Mouse (Mus musculus) myocyte (in vitro differentiated cells): ENCODE results near the gene Rsad1. TPM values are rescaled to one million over a fixed set of nuclear protein-coding genes. Genes with fewer than 3 reads are reported as not detected.

Source experiments
- H3K27me3 ChIP-seq: one replicate; pipeline ENCODE4 v1.6.1; 2011; ENCODE audit not compliant: control insufficient read depth, insufficient read depth, insufficient read length
- H3K36me3 ChIP-seq: one replicate; pipeline ENCODE4 v1.6.1; 2011; ENCODE audit not compliant: control insufficient read depth, insufficient read depth
- H3K4me2 ChIP-seq: one replicate; pipeline ENCODE4 v1.6.1; 2011; ENCODE audit warnings: low read depth, control low read depth
- H3K4me3 ChIP-seq: one replicate; pipeline ENCODE4 v1.5.1; 2011; ENCODE audit warnings: mild to moderate bottlenecking, control low read depth, moderate library complexity
- H3K79me2 ChIP-seq: one replicate; pipeline ENCODE4 v1.6.1; 2011; ENCODE audit not compliant: control insufficient read depth, insufficient read depth
- H3ac ChIP-seq: one replicate; pipeline ENCODE4 v1.6.1; 2011; ENCODE audit not compliant: control insufficient read depth, insufficient read length
- CEBPB ChIP-seq: IDR thresholded peaks from 2 replicates; pipeline ENCODE4 v1.6.1; 2011; ENCODE audit warnings: mild to moderate bottlenecking, moderate library complexity; ENCODE audit not compliant: poor library complexity, insufficient read depth, severe bottlenecking
- E2F4 ChIP-seq: IDR thresholded peaks from one replicate; pipeline ENCODE4 v1.6.1; 2011; ENCODE audit warnings: mild to moderate bottlenecking, control low read depth, moderate library complexity; ENCODE audit not compliant: insufficient read depth
- MAX ChIP-seq: IDR thresholded peaks from one replicate; pipeline ENCODE4 v1.6.1; 2011; ENCODE audit warnings: low read depth, mild to moderate bottlenecking, control low read depth
- MYOD1 ChIP-seq, 3 experiments: IDR thresholded peaks; one replicate each; pipeline ENCODE4 v1.6.1; 2011; ENCODE audit warnings: control low read depth in 2 of 3, low read depth in 2 of 3, mild to moderate bottlenecking in 2 of 3, moderate library complexity in 1 of 3; ENCODE audit not compliant: insufficient read length in 2 of 3, control insufficient read depth in 1 of 3
- MYOG ChIP-seq, 3 experiments: IDR thresholded peaks; one replicate each; pipeline ENCODE4 v1.6.1; 2011; ENCODE audit warnings: control low read depth in 2 of 3, low read depth in 2 of 3, mild to moderate bottlenecking in 2 of 3; ENCODE audit not compliant: insufficient read length in 2 of 3, control insufficient read depth in 1 of 3, insufficient read depth in 1 of 3
- POLR2A ChIP-seq: IDR thresholded peaks from one replicate; pipeline ENCODE4 v1.6.1; 2011; ENCODE audit warnings: low read depth, mild to moderate bottlenecking, control low read depth, moderate library complexity; ENCODE audit not compliant: insufficient read length
- POLR2AphosphoS2 ChIP-seq: IDR thresholded peaks from one replicate; pipeline ENCODE4 v1.6.1; 2011; ENCODE audit warnings: low read depth, control low read depth; ENCODE audit not compliant: insufficient read length
- REST ChIP-seq: IDR thresholded peaks from one replicate; pipeline ENCODE4 v1.6.1; 2011; ENCODE audit warnings: mild to moderate bottlenecking, control low read depth, moderate library complexity; ENCODE audit not compliant: insufficient read depth, insufficient read length
- SRF ChIP-seq: IDR thresholded peaks from one replicate; pipeline ENCODE4 v1.6.1; 2011; ENCODE audit warnings: low read depth; ENCODE audit not compliant: control insufficient read depth, insufficient read length
- TCF12 ChIP-seq: IDR thresholded peaks from one replicate; pipeline ENCODE4 v1.6.1; 2011; ENCODE audit warnings: mild to moderate bottlenecking, control low read depth; ENCODE audit not compliant: poor library complexity, insufficient read depth, severe bottlenecking
- TCF3 ChIP-seq: IDR thresholded peaks from one replicate; pipeline ENCODE4 v1.6.1; 2011; ENCODE audit warnings: low read depth, control low read depth; ENCODE audit not compliant: insufficient read length
- USF1 ChIP-seq: IDR thresholded peaks from one replicate; pipeline ENCODE4 v1.6.1; 2011; ENCODE audit warnings: low read depth, mild to moderate bottlenecking, control low read depth, moderate library complexity
- polyA plus RNA-seq: library from polyadenylated mRNA; unstranded; fragments of >200 nt; fragmentation: generic; extraction: Trizol; gene quantifications from one replicate; pipeline ENCODE4 v1.2.1, GENCODE M21; 2012; ENCODE audit warnings: missing spikeins

Rsad1 gene
- polyA plus RNA-seq, 1 experiment = 3.7 TPM

- Histone ChIP-seq H3K4me2 (no peak overlapping the region), H3K36me3 (no peaks in the 10 kb centered on the region), H3ac (no peak overlapping the region), H3K79me2 (no peaks in the 10 kb centered on the region), H3K4me3 (no peak overlapping the region), H3K27me3 (peaks cover 13% of the 10 kb centered on the region)
- no peak for TF ChIP-seq REST
- no peak for TF ChIP-seq USF1
- TF ChIP-seq TCF12 = no peak
- TF ChIP-seq MAX = no peak
- no peak for TF ChIP-seq TCF3
- no peak for TF ChIP-seq MYOG (IDR thresholded peaks at IDR 0.05; ENCODE audit: control insufficient read depth in 1 of 3, insufficient read depth in 1 of 3, insufficient read length in 2 of 3, low read depth in 2 of 3)
- TF ChIP-seq SRF = no peak
- no peak for TF ChIP-seq POLR2A
- no peak for TF ChIP-seq MYOD1 (IDR thresholded peaks at IDR 0.05; ENCODE audit: control insufficient read depth in 1 of 3, insufficient read length in 2 of 3, low read depth in 2 of 3)
- TF ChIP-seq CEBPB = no peak
Observed at GRCm38 (mm10) chr11:94513452-94513851, 35.6 kb downstream of the Rsad1 start.

DNA sequence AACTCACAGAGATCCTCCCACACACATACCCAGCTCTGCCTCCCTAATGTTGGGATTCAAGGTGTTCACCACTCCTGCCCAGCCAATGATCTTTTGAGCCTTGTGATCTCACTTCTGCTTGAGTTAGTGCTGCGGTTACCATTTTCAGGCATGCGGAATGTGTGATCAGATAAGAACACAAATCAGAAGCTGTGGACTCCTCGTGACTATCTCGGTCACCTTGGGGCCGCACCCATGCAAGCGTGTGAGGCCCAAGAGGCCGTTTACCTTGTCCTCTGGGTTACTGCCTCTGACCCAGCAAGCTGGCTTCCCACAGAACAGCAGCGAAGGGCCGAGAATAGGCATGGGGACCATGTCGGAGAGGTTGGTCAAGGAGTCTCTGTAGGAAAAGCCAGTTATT, 40.1 kb downstream of the Rsad1 start:
- H3K79me2 ChIP-seq = no peaks in the 10 kb centered on the region
- TF ChIP-seq POLR2A = no peak
- TF ChIP-seq MYOG (IDR thresholded peaks at IDR 0.05; ENCODE audit: control insufficient read depth in 1 of 3, insufficient read depth in 1 of 3, insufficient read length in 2 of 3, low read depth in 2 of 3) = no peak
- TF ChIP-seq MYOD1 (IDR thresholded peaks at IDR 0.05; ENCODE audit: control insufficient read depth in 1 of 3, insufficient read length in 2 of 3, low read depth in 2 of 3) = no peak
- TF ChIP-seq TCF12 = no peak
- no peak for TF ChIP-seq REST
- no peak for TF ChIP-seq MAX
- TF ChIP-seq E2F4 = no peak
- no peak for TF ChIP-seq SRF
- TF ChIP-seq POLR2AphosphoS2 = no peak
- TF ChIP-seq USF1 = no peak
- no peak for TF ChIP-seq CEBPB
- TF ChIP-seq TCF3 = no peak
- H3K36me3 ChIP-seq = no peaks in the 10 kb centered on the region

GRCm38 (mm10) chr11:94501482-94501881, 47.6 kb downstream of the Rsad1 start:
- peaks cover 16% of the 10 kb centered on the region for H3K27me3 ChIP-seq
- TF ChIP-seq TCF3 (no peak), TCF12 (no peak), MYOD1 (IDR thresholded peaks at IDR 0.05; ENCODE audit: control insufficient read depth in 1 of 3, insufficient read length in 2 of 3, low read depth in 2 of 3) (no peak), USF1 (no peak), MYOG (IDR thresholded peaks at IDR 0.05; ENCODE audit: control insufficient read depth in 1 of 3, insufficient read depth in 1 of 3, insufficient read length in 2 of 3, low read depth in 2 of 3) (no peak), POLR2A (no peak), CEBPB (no peak), SRF (no peak), POLR2AphosphoS2 (no peak), E2F4 (no peak), REST (no peak), MAX (no peak)
- no peak overlapping the region for H3K4me2 ChIP-seq

More for the DNA sequence above, 40.1 kb downstream of the Rsad1 start:
- H3ac ChIP-seq = no peak overlapping the region
- peaks cover 34% of the 10 kb centered on the region for H3K27me3 ChIP-seq
- no peak overlapping the region for H3K4me3 ChIP-seq
- no peak overlapping the region for H3K4me2 ChIP-seq

GRCm38 (mm10) chr11:94500362-94500761, 48.7 kb downstream of the Rsad1 start:
- TF ChIP-seq CEBPB (no peak), POLR2A (no peak), TCF3 (no peak), USF1 (no peak), MYOG (IDR thresholded peaks at IDR 0.05; ENCODE audit: control insufficient read depth in 1 of 3, insufficient read depth in 1 of 3, insufficient read length in 2 of 3, low read depth in 2 of 3) (no peak), SRF (no peak), MAX (no peak), TCF12 (no peak)
- Histone ChIP-seq H3K27me3 (peaks cover 6% of the 10 kb centered on the region), H3K4me3 (no peak overlapping the region), H3K79me2 (no peaks in the 10 kb centered on the region), H3K36me3 (no peaks in the 10 kb centered on the region), H3ac (no peak overlapping the region), H3K4me2 (no peak overlapping the region)

More at GRCm38 (mm10) chr11:94501482-94501881, 47.6 kb downstream of the Rsad1 start:
- no peak overlapping the region for H3K4me3 ChIP-seq
- no peaks in the 10 kb centered on the region for H3K79me2 ChIP-seq
- no peaks in the 10 kb centered on the region for H3K36me3 ChIP-seq
- no peak overlapping the region for H3ac ChIP-seq

GRCm38 (mm10) chr11:94499661-94500152, 49.3 kb downstream of the Rsad1 start, which contains the start of gene Epn3:
TSS of gene Epn3 (minus strand) at chr11:94499974.
- Histone ChIP-seq H3K4me2 (no peak within 1 kb of the TSS), H3K36me3 (no peaks in the 10 kb centered on the region), H3K27me3 (peaks cover 5% of the 10 kb centered on the region), H3ac (no peak within 1 kb of the TSS), H3K4me3 (no peak within 1 kb of the TSS), H3K79me2 (no peaks in the 10 kb centered on the region)
- TF ChIP-seq POLR2A (no peak), REST (no peak), E2F4 (no peak), TCF3 (no peak), POLR2AphosphoS2 (no peak), USF1 (no peak), MYOD1 (IDR thresholded peaks at IDR 0.05; ENCODE audit: control insufficient read depth in 1 of 3, insufficient read length in 2 of 3, low read depth in 2 of 3) (no peak), MYOG (IDR thresholded peaks at IDR 0.05; ENCODE audit: control insufficient read depth in 1 of 3, insufficient read depth in 1 of 3, insufficient read length in 2 of 3, low read depth in 2 of 3) (no peak), MAX (no peak), CEBPB (no peak), SRF (no peak), TCF12 (no peak)
